Mouse (Mus musculus) CH12.LX (cell line): ENCODE measurements around the gene 1110065P20Rik. TPM values are rescaled to one million over a fixed set of nuclear protein-coding genes. Genes with fewer than 3 reads are reported as not detected.

Experiments used
- DNase-seq: peaks from one replicate; pipeline ENCODE4 v3.0.0-alpha.2; 2013; ENCODE audit errors: extremely low read depth
- H3K27ac ChIP-seq: 2 replicates; pipeline ENCODE4 v1.5.1; 2012; ENCODE audit warnings: low read depth, mild to moderate bottlenecking, control low read depth, moderate library complexity; ENCODE audit not compliant: insufficient read depth
- H3K27me3 ChIP-seq: replicated peaks from 2 replicates; pipeline ENCODE3; 2012; ENCODE audit warnings: inconsistent platforms
- H3K36me3 ChIP-seq, 2 experiments: replicated peaks in 1 of 2; 2 replicates each; pipeline versions ENCODE3 to v1.6.1; 2012; ENCODE audit warnings: inconsistent platforms in 1 of 2, low read length in 1 of 2, mild to moderate bottlenecking in 1 of 2, mixed read lengths in 1 of 2, moderate library complexity in 1 of 2; ENCODE audit not compliant: control insufficient read depth in 1 of 2, insufficient read depth in 1 of 2
- H3K4me1 ChIP-seq, 2 experiments: 2 replicates each; pipeline ENCODE4 v1.6.1; 2012; ENCODE audit warnings: inconsistent platforms in 1 of 2, moderate library complexity in 1 of 2; ENCODE audit not compliant: insufficient read depth in 2 of 2, control insufficient read depth in 1 of 2
- H3K4me2 ChIP-seq: 2 replicates; pipeline ENCODE4 v1.6.1; 2012; ENCODE audit warnings: low read depth, mild to moderate bottlenecking, control low read depth; ENCODE audit not compliant: poor library complexity, insufficient read depth, severe bottlenecking
- H3K4me3 ChIP-seq, 3 experiments: fragments of 150-350 bp in 1 of 3; sonication (generic) in 1 of 3; replicated peaks in 1 of 3; 2 replicates each; pipeline versions ENCODE3 to v1.5.1; 2011 to 2012; ENCODE audit warnings: low read depth in 2 of 3, low read length in 2 of 3, mild to moderate bottlenecking in 2 of 3, moderate library complexity in 2 of 3, control low read depth in 1 of 3, improper control_type of control experiment in 1 of 3, inconsistent platforms in 1 of 3, mixed read lengths in 1 of 3; ENCODE audit not compliant: poor library complexity in 1 of 3
- H3K79me2 ChIP-seq: replicated peaks from 2 replicates; pipeline ENCODE4 v1.6.1; 2012; ENCODE audit warnings: mild to moderate bottlenecking, moderate library complexity; ENCODE audit not compliant: control insufficient read depth, poor library complexity, insufficient read depth, severe bottlenecking; ENCODE audit errors: extremely low read depth
- H3K9ac ChIP-seq: 2 replicates; pipeline ENCODE4 v1.6.1; 2012; ENCODE audit warnings: low read depth, mild to moderate bottlenecking, control low read depth, moderate library complexity; ENCODE audit not compliant: insufficient read depth
- H3K9me3 ChIP-seq: replicated peaks from 2 replicates; pipeline ENCODE3; 2012; ENCODE audit warnings: low read length, inconsistent platforms, mixed read lengths
- BHLHE40 ChIP-seq: IDR thresholded peaks from 2 replicates; pipeline ENCODE4 v1.6.1; 2011; ENCODE audit warnings: mild to moderate bottlenecking, low read depth, low read length, improper control_type of control experiment
- CHD1 ChIP-seq: IDR thresholded peaks from 2 replicates; pipeline ENCODE4 v1.6.1; 2012; ENCODE audit warnings: low read depth, low read length, improper control_type of control experiment, inconsistent platforms
- ELF1 ChIP-seq: IDR thresholded peaks from 2 replicates; pipeline ENCODE4 v1.6.1; 2014; ENCODE audit warnings: low read depth, mild to moderate bottlenecking, inconsistent platforms, low read length, improper control_type of control experiment
- HCFC1 ChIP-seq: IDR thresholded peaks from 2 replicates; pipeline ENCODE4 v1.6.1; 2012; ENCODE audit warnings: low read depth, mild to moderate bottlenecking, inconsistent platforms, low read length, improper control_type of control experiment
- IRF4 ChIP-seq: IDR thresholded peaks from 2 replicates; pipeline ENCODE4 v1.6.1; 2014; ENCODE audit warnings: low read depth, mild to moderate bottlenecking, inconsistent platforms, low read length, improper control_type of control experiment
- JUN ChIP-seq: IDR thresholded peaks from 2 replicates; pipeline ENCODE4 v1.6.1; 2011; ENCODE audit warnings: low read depth, mild to moderate bottlenecking, low read length, improper control_type of control experiment, moderate library complexity; ENCODE audit not compliant: insufficient read depth
- JUND ChIP-seq: conservative IDR thresholded peaks from 2 replicates; pipeline ENCODE4 v1.6.1; 2011; ENCODE audit warnings: low read depth, low read length, improper control_type of control experiment
- KAT2A ChIP-seq: IDR thresholded peaks from 2 replicates; pipeline ENCODE4 v1.6.1; 2012; ENCODE audit warnings: low read length, improper control_type of control experiment, inconsistent platforms; ENCODE audit not compliant: insufficient replicate concordance
- MAZ ChIP-seq: IDR thresholded peaks from 2 replicates; pipeline ENCODE4 v1.6.1; 2012; ENCODE audit warnings: low read depth, mild to moderate bottlenecking, inconsistent platforms, low read length, improper control_type of control experiment, moderate library complexity
- MEF2A ChIP-seq: IDR thresholded peaks from 2 replicates; pipeline ENCODE4 v1.6.1; 2014; ENCODE audit warnings: low read depth, mild to moderate bottlenecking, inconsistent platforms, low read length, improper control_type of control experiment, borderline replicate concordance
- MXI1 ChIP-seq: IDR thresholded peaks from 2 replicates; pipeline ENCODE4 v1.6.1; 2011; ENCODE audit warnings: mild to moderate bottlenecking, low read depth, low read length, improper control_type of control experiment
- MYC ChIP-seq: IDR thresholded peaks from 2 replicates; pipeline ENCODE4 v1.6.1; 2011; ENCODE audit warnings: low read depth, mild to moderate bottlenecking, improper control_type of control experiment, low read length
- NELFE ChIP-seq: IDR thresholded peaks from 2 replicates; pipeline ENCODE4 v1.6.1; 2011; ENCODE audit warnings: low read depth, low read length, improper control_type of control experiment
- POLR2A ChIP-seq: IDR thresholded peaks from 2 replicates; pipeline ENCODE4 v1.6.1; 2011; ENCODE audit warnings: low read depth, mild to moderate bottlenecking, improper control_type of control experiment, low read length
- POLR2AphosphoS2 ChIP-seq: IDR thresholded peaks from 2 replicates; pipeline ENCODE4 v1.6.1; 2011; ENCODE audit warnings: low read depth, low read length, improper control_type of control experiment
- RAD21 ChIP-seq: IDR thresholded peaks from 2 replicates; pipeline ENCODE4 v1.6.1; 2011; ENCODE audit warnings: low read depth, mild to moderate bottlenecking, low read length, improper control_type of control experiment, moderate library complexity
- SIN3A ChIP-seq: IDR thresholded peaks from 2 replicates; pipeline ENCODE4 v1.6.1; 2012; ENCODE audit warnings: low read length, improper control_type of control experiment, inconsistent platforms
- TBP ChIP-seq: conservative IDR thresholded peaks from 2 replicates; pipeline ENCODE4 v1.6.1; 2011; ENCODE audit warnings: low read depth, low read length, improper control_type of control experiment
- TCF12 ChIP-seq: IDR thresholded peaks from 2 replicates; pipeline ENCODE4 v1.6.1; 2014; ENCODE audit warnings: low read depth, mild to moderate bottlenecking, inconsistent platforms, low read length, improper control_type of control experiment
- UBTF ChIP-seq: IDR thresholded peaks from 2 replicates; pipeline ENCODE4 v1.6.1; 2012; ENCODE audit warnings: low read depth, mild to moderate bottlenecking, inconsistent platforms, low read length, improper control_type of control experiment, moderate library complexity
- ZC3H11A ChIP-seq: IDR thresholded peaks from 2 replicates; pipeline ENCODE4 v1.6.1; 2012; ENCODE audit warnings: low read depth, mild to moderate bottlenecking, inconsistent platforms, low read length, improper control_type of control experiment
- ZMIZ1 ChIP-seq: IDR thresholded peaks from 2 replicates; pipeline ENCODE4 v1.6.1; 2012; ENCODE audit warnings: low read depth, mild to moderate bottlenecking, inconsistent platforms, low read length, improper control_type of control experiment
- dilution Hi-C: fragments of 300-500 bp; cut with MboI; formaldehyde crosslinking; loops from 2 replicates; pipeline ENCODE4 v1.14.3; 2020; ENCODE audit warnings: low sequenced_read_pairs; ENCODE audit not compliant: extremely low pct_unique_long_range_greater_than_20kb, extremely low pct_ligation_motif_present
- in situ Hi-C: fragments of 300-500 bp; cut with MboI; formaldehyde crosslinking; loops from 3 replicates; pipeline ENCODE4 v1.14.3; 2019; ENCODE audit warnings: low sequenced_read_pairs, low pct_ligation_motif_present, low pct_unique_long_range_greater_than_20kb, mixed read lengths
- polyA plus RNA-seq: library from polyadenylated mRNA; unstranded; fragments of >175 nt; gene quantifications from 2 replicates; pipeline ENCODE4 v1.2.1, GENCODE M21; 2012; ENCODE audit warnings: low read depth; ENCODE audit not compliant: insufficient read length
- total RNA-seq, 2 experiments: library from RNA; depleted of rRNA; stranded (reverse); fragments of 300-350 nt in 1 of 2; fragments of >200 nt in 1 of 2; gene quantifications; 2 replicates each; pipeline ENCODE4 v1.2.3; 2012 to 2014

1110065P20Rik gene
- total and polyA plus RNA-seq, 3 experiments: 16.7 to 29.0 (median 28.5) TPM

GRCm38 (mm10) chr4:124850261-124850913, 609 bp downstream of the 1110065P20Rik start, which contains the start of gene Yrdc:
Gene Yrdc, plus strand, starts transcription at chr4:124850679.
- DNase-seq: peak; percentile 87
- H3K4me3 ChIP-seq: peak within 1 kb of the TSS; percentile 89 to 94 (median 89)
- in situ Hi-C loops: loop anchor here (10.0 kb wide), 1 partner anchor 54 kb away; no protein-coding TSS in a partner anchor
- peak within 1 kb of the TSS; percentile 81 for H3K9ac ChIP-seq
- dilution Hi-C loops: no loop called here
- peak within 1 kb of the TSS; percentile 63 for H3K27ac ChIP-seq
- peaks cover 4 to 35% of the 10 kb centered on the region in 2 experiments for H3K4me1 ChIP-seq
- H3K36me3 ChIP-seq: peaks cover 24 to 54% of the 10 kb centered on the region in 2 experiments
- TF ChIP-seq CHD1 (no peak), ELF1 (peak; percentile 96), JUN (no peak), ZMIZ1 (peak; percentile 89), ZC3H11A (no peak), MYC (no peak), POLR2A (peak; percentile 94), BHLHE40 (peak; percentile 18; the same call in 1 of the 2 replicates), JUND (no peak), IRF4 (no peak), NELFE (peak; percentile 82), MAZ (0 out of 2 replicates have a peak, but pooled peaks have one; percentile 74), HCFC1 (peak; percentile 83), SIN3A (peak; percentile 54; the same call in 1 of the 2 replicates), POLR2AphosphoS2 (no peak), UBTF (peak; percentile 74; the same call in 1 of the 2 replicates), TCF12 (peak; percentile 47; the same call in 1 of the 2 replicates), RAD21 (no peak), TBP (no peak), MEF2A (no peak), MXI1 (peak; percentile 80), KAT2A (peak; percentile 70; the same call in 1 of the 2 replicates)
- no peaks in the 10 kb centered on the region for H3K27me3 ChIP-seq
- H3K4me2 ChIP-seq: peak within 1 kb of the TSS; percentile 87
- H3K79me2 ChIP-seq: peaks cover 37% of the 10 kb centered on the region
- no peaks in the 10 kb centered on the region for H3K9me3 ChIP-seq
